Mouse (Mus musculus) heart, adult 2 months (tissue): ENCODE results near the gene Ccdc124. TPM values are rescaled to one million over a fixed set of nuclear protein-coding genes. Genes with fewer than 3 reads are reported as not detected.

Experiments used
- DNase-seq, 2 experiments: peaks; one replicate each; pipeline ENCODE4 v3.0.0; 2021
- H3K27ac ChIP-seq: fragments of 200-600 bp; 2 replicates; pipeline ENCODE4 v1.8.1; 2022
- H3K27me3 ChIP-seq: fragments of 200-500 bp; 2 replicates; pipeline ENCODE4 v1.6.1; 2012; ENCODE audit warnings: mild to moderate bottlenecking, low read length, inconsistent platforms, mixed read lengths; ENCODE audit not compliant: control insufficient read depth, insufficient read depth
- H3K36me3 ChIP-seq: fragments of 200-500 bp; 2 replicates; pipeline ENCODE4 v1.6.1; 2012; ENCODE audit warnings: low read length, inconsistent platforms; ENCODE audit not compliant: control insufficient read depth, insufficient read depth
- H3K4me1 ChIP-seq: fragments of 200-500 bp; 2 replicates; pipeline ENCODE4 v1.6.1; 2011; ENCODE audit warnings: low read length; ENCODE audit not compliant: control insufficient read depth, insufficient read depth
- H3K4me3 ChIP-seq: fragments of 200-600 bp; 2 replicates; pipeline ENCODE4 v1.8.1; 2022
- H3K79me2 ChIP-seq: fragments of 200-500 bp; replicated peaks from 2 replicates; pipeline ENCODE4 v1.6.1; 2012; ENCODE audit warnings: mild to moderate bottlenecking, inconsistent platforms, low read length, moderate library complexity, mixed read lengths; ENCODE audit not compliant: control insufficient read depth, insufficient read depth
- H3K9ac ChIP-seq: fragments of 200-500 bp; 2 replicates; pipeline ENCODE4 v1.6.1; 2012; ENCODE audit warnings: low read depth, mild to moderate bottlenecking, control low read depth, inconsistent platforms, low read length, mixed read lengths
- CTCF ChIP-seq: fragments of 200-600 bp; IDR thresholded peaks from 2 replicates; pipeline ENCODE4 v1.8.1; 2022; ENCODE audit warnings: antibody characterized with exemption, mild to moderate bottlenecking, moderate library complexity
- EP300 ChIP-seq: fragments of 200-500 bp; IDR thresholded peaks from 2 replicates; pipeline ENCODE4 v1.6.1; 2011; ENCODE audit warnings: low read depth, low read length, control low read depth; ENCODE audit not compliant: insufficient read depth
- POLR2A ChIP-seq: fragments of 200-500 bp; IDR thresholded peaks from 2 replicates; pipeline ENCODE4 v1.6.1; 2011; ENCODE audit warnings: mild to moderate bottlenecking, low read depth, low read length, control low read depth; ENCODE audit not compliant: insufficient read depth
- WGBS: fragments of 180-500 bp; shearing (Covaris S2); methylation state at CpG from one replicate; pipeline ENCODE4 v1.1.7; 2018; 5-methylcytosine and 5-hydroxymethylcytosine counted together
- intact Hi-C: fragments of 180-260 bp; cut with DNase I; formaldehyde crosslinking; loops from one replicate; pipeline ENCODE4 v1.15.1; 2025
- long read RNA-seq: library from polyadenylated mRNA; stranded (forward); transcript quantifications from one replicate; pipeline ENCODE4 v2.0.0, GENCODE M21; 2021
- polyA plus RNA-seq: library from polyadenylated mRNA; depleted of rRNA; stranded (reverse); fragments of >200 nt; gene quantifications from 2 replicates; pipeline ENCODE4 v1.2.3, GENCODE M21; 2012; rRNA removed
- total RNA-seq, 2 experiments: library from RNA; stranded (reverse); gene quantifications; 2 replicates each; pipeline ENCODE4 v1.2.3; 2021

The Ccdc124 gene
- total RNA-seq (10 to 100 TPM; 44.6 to 49.1 TPM), polyA plus RNA-seq (26.8 and 40.7 TPM in 2 replicates)
- long read RNA-seq, transcript Ccdc124-201 (5 exons, 1,356 nt), result major isoform, 54 of 63 reads
- long read RNA-seq, partial matches to known transcripts, result 9 of 63 reads
- long read RNA-seq, other reads (novel, unspliced or antisense), result 0 of 63 reads

- intact Hi-C loops, result loop anchor here (1.0 kb wide), 2 partner anchors 20 to 24 kb away; partner anchors contain the start of gene Rpl18a
- under 1% methylated on average over 46 of the region's 46 CpGs for WGBS
- Histone ChIP-seq H3K4me3 (peak within 1 kb of the TSS; percentile 97), H3K27me3 (no peaks in the 10 kb centered on the region), H3K36me3 (no peaks in the 10 kb centered on the region), H3K4me1 (peaks cover 4% of the 10 kb centered on the region), H3K9ac (peak within 1 kb of the TSS; percentile 75), H3K27ac (peak within 1 kb of the TSS; percentile 95), H3K79me2 (no peaks in the 10 kb centered on the region)
- peak; percentile 95 to 97 for DNase-seq
- 0 out of 2 replicates have a peak, but pooled peaks have one; percentile 47 for TF ChIP-seq EP300
- peak; percentile 63 for TF ChIP-seq POLR2A
- no peak; the same call in 1 of the 2 replicates for TF ChIP-seq CTCF
These were observed at the start of gene Ccdc124 for GRCm38 (mm10) chr8:70873364-70873985. Ccdc124 (minus strand) TSS chr8:70873935.

- DNase-seq, result peak in 1 of 2 experiments; percentile 12
- Histone ChIP-seq H3K79me2 (peaks cover 2% of the 10 kb centered on the region), H3K4me1 (no peaks in the 10 kb centered on the region), H3K27ac (no peak overlapping the region), H3K4me3 (no peak overlapping the region), H3K9ac (no peak overlapping the region), H3K27me3 (no peaks in the 10 kb centered on the region), H3K36me3 (no peaks in the 10 kb centered on the region)
- 79% methylated on average over 9 of the region's 9 CpGs for WGBS
- TF ChIP-seq CTCF (peak; percentile 47), EP300 (no peak)
- intact Hi-C loops, result loop anchor here (2.0 kb wide), 1 partner anchor 21 kb away; no protein-coding TSS in a partner anchor
These were observed 46.6 kb upstream of the Ccdc124 start for GRCm38 (mm10) chr8:70920049-70920922.

DNA sequence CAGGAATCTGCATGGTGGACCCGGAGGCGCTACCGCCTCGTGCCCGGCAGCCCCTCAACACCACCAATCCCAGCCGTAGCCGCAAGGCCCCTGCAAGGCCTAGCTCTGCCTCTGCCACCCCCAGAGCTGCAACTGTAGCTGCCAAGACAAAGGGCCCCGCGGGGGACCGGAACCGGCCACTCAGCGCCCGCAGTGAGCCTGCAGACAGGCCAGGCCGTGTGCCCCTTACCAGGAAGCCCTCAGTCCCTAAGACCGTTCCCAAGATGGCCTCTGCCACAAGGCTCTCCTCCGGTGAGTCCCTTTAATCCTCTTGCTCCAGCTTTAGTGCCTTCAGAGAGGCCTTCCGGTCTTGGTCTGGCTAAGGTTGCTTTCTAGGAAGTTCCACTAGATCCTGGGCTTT, 41.0 kb upstream of the Ccdc124 start:
- H3K79me2 ChIP-seq, result peaks cover 5% of the 10 kb centered on the region
- no peak for DNase-seq
- H3K27ac ChIP-seq, result no peak overlapping the region
- H3K36me3 ChIP-seq, result no peaks in the 10 kb centered on the region
- H3K9ac ChIP-seq, result no peak overlapping the region
- H3K27me3 ChIP-seq, result no peaks in the 10 kb centered on the region
- intact Hi-C loops, result no loop called here
- H3K4me3 ChIP-seq, result no peak overlapping the region
- TF ChIP-seq POLR2A, result no peak
- TF ChIP-seq EP300, result no peak
- TF ChIP-seq CTCF, result no peak
- H3K4me1 ChIP-seq, result no peaks in the 10 kb centered on the region
- WGBS, result 94% methylated on average over 17 of the region's 17 CpGs

GRCm38 (mm10) chr8:70913523-70913922, 39.8 kb upstream of the Ccdc124 start:
- Histone ChIP-seq H3K36me3 (no peaks in the 10 kb centered on the region), H3K9ac (no peak overlapping the region), H3K27me3 (no peaks in the 10 kb centered on the region), H3K4me1 (no peaks in the 10 kb centered on the region), H3K27ac (no peak overlapping the region), H3K4me3 (no peak overlapping the region), H3K79me2 (peaks cover 5% of the 10 kb centered on the region)
- no peak for DNase-seq
- WGBS, result 91% methylated on average over 26 of the region's 26 CpGs
- intact Hi-C loops, result no loop called here
- TF ChIP-seq POLR2A, result no peak
- no peak for TF ChIP-seq EP300
- no peak for TF ChIP-seq CTCF

GRCm38 (mm10) chr8:70912955-70913354, 39.2 kb upstream of the Ccdc124 start:
- Histone ChIP-seq H3K4me1 (no peaks in the 10 kb centered on the region), H3K9ac (no peak overlapping the region), H3K27me3 (no peaks in the 10 kb centered on the region), H3K27ac (no peak overlapping the region), H3K4me3 (no peak overlapping the region), H3K36me3 (no peaks in the 10 kb centered on the region), H3K79me2 (peaks cover 5% of the 10 kb centered on the region)
- 86% methylated on average over 30 of the region's 30 CpGs for WGBS
- no peak for DNase-seq
- intact Hi-C loops, result no loop called here
- TF ChIP-seq POLR2A, result no peak
- TF ChIP-seq EP300, result no peak
- no peak for TF ChIP-seq CTCF

DNA sequence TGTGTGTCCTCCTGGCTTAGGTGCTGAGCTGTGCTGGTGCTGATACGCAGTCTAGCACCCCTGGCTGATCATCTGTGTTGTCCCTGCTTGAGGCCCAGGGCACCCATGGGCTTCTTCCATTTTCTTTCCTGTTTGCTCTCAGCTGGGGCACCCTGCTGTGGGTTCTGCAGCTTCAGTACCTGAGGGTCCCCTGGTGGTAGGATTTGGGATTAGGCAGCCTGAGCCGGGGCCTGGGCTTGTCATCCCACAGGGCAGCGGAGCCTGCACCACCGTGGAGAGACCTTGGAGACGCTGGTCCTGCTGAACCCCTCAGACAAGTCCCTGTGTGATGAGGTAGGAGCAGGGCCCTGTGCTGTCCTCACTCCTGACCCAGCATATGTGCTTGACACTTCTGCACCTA, 37.9 kb upstream of the Ccdc124 start:
- 76% methylated on average over 5 of the region's 5 CpGs for WGBS
- Histone ChIP-seq H3K79me2 (peaks cover 5% of the 10 kb centered on the region), H3K9ac (no peak overlapping the region), H3K4me3 (no peak overlapping the region), H3K27me3 (no peaks in the 10 kb centered on the region), H3K36me3 (no peaks in the 10 kb centered on the region), H3K27ac (no peak overlapping the region), H3K4me1 (peaks cover 4% of the 10 kb centered on the region)
- DNase-seq, result no peak
- intact Hi-C loops, result no loop called here
- no peak for TF ChIP-seq POLR2A
- TF ChIP-seq CTCF, result peak; percentile 32
- no peak for TF ChIP-seq EP300
